ENCODE assay signal across 17 mouse cellular contexts in genomic region chr4:53009183-53009582, GRCm38 (mm10). TPM values are rescaled to one million over a fixed set of nuclear protein-coding genes. Genes with fewer than 3 reads are reported as not detected.
DNase-seq lines count a peak whose midpoint lies in the region; ATAC-seq and TF ChIP-seq lines count a peak whose summit lies in the region.
"Had no signal": no experiment of that assay in that cellular context is flagged by ENCODE, and none has a peak within 500 bp of the region (broad histone marks: within the 10 kb centered on the region; RNA-seq: fewer than 3 reads in every experiment).

No protein-coding gene starts in this region.

- no peak for ATAC-seq in forebrain, postnatal 0 days
- ATAC-seq in forebrain, embryonic 13.5 days: no peak
- no peak for ATAC-seq in embryonic facial prominence, embryonic 14.5 days (ENCODE audit: low read depth)
- ATAC-seq: liver, embryonic 12.5 days had no signal

- no peak overlapping the region for H3K4me2 ChIP-seq in forebrain, postnatal 0 days (ENCODE audit: low read depth)
- H3K4me2 ChIP-seq in forebrain, embryonic 13.5 days: no peak overlapping the region
- no peak overlapping the region for H3K4me2 ChIP-seq in embryonic facial prominence, embryonic 14.5 days (ENCODE audit: low read depth, low read length)
- H3K4me2 ChIP-seq: embryonic facial prominence, embryonic 15.5 days; liver, embryonic 12.5 days had no signal

- H3K4me1 ChIP-seq in forebrain, postnatal 0 days (ENCODE audit: insufficient read depth): peaks cover 4% of the 10 kb centered on the region; the same call in 1 of the 2 replicates
- H3K4me1 ChIP-seq in forebrain, embryonic 13.5 days: no peaks in the 10 kb centered on the region
- H3K4me1 ChIP-seq in embryonic facial prominence, embryonic 14.5 days (ENCODE audit: control insufficient read depth, insufficient read depth, low read length): peaks cover 6% of the 10 kb centered on the region; the same call in 1 of the 2 replicates

- TF ChIP-seq CTCF in forebrain, postnatal 0 days (IDR thresholded peaks at IDR 0.05; ENCODE audit: low read depth): peak; percentile 13; the same call in 1 of the 2 replicates
- peak; percentile 37 for TF ChIP-seq CTCF in left cerebral cortex, adult 2 months (IDR thresholded peaks at IDR 0.05)

- intact Hi-C loops in left cerebral cortex, adult 2 months (cut with DNase I): no loop called here
- intact Hi-C loops in left cerebral cortex, postnatal 36 days (cut with DNase I): no loop called here

- 79% methylated on average over 4 of the region's 4 CpGs for WGBS in forebrain, postnatal 0 days
- 77% methylated on average over 4 of the region's 4 CpGs for WGBS in forebrain, embryonic 13.5 days
- 65% methylated on average over 4 of the region's 4 CpGs for WGBS in embryonic facial prominence, embryonic 14.5 days

- no peak overlapping the region for H3K27ac ChIP-seq in forebrain, postnatal 0 days (ENCODE audit: low read depth, low read length)
- no peak overlapping the region for H3K27ac ChIP-seq in forebrain, embryonic 13.5 days
- no peak overlapping the region for H3K27ac ChIP-seq in left cerebral cortex, adult 2 months
- H3K27ac ChIP-seq in embryonic facial prominence, embryonic 14.5 days (replicated peaks; ENCODE audit: low read depth, low read length): no peak overlapping the region
- H3K27ac ChIP-seq: embryonic facial prominence, embryonic 15.5 days; liver, embryonic 12.5 days; macrophage had no signal

- no peaks in the 10 kb centered on the region for H3K27me3 ChIP-seq in forebrain, postnatal 0 days (ENCODE audit: insufficient read depth, low read length)
- H3K27me3 ChIP-seq in forebrain, embryonic 13.5 days: no peaks in the 10 kb centered on the region
- no peaks in the 10 kb centered on the region for H3K27me3 ChIP-seq in embryonic facial prominence, embryonic 14.5 days (replicated peaks; ENCODE audit: control insufficient read depth, insufficient read depth, low read length)
- H3K27me3 ChIP-seq: embryonic facial prominence, embryonic 15.5 days; liver, embryonic 12.5 days had no signal

- H3K9me3 ChIP-seq in forebrain, postnatal 0 days (ENCODE audit: low read length): no peaks in the 10 kb centered on the region
- H3K9me3 ChIP-seq in forebrain, embryonic 13.5 days (replicated peaks): no peaks in the 10 kb centered on the region
- no peaks in the 10 kb centered on the region for H3K9me3 ChIP-seq in embryonic facial prominence, embryonic 14.5 days (ENCODE audit: control insufficient read depth, low read length)
- H3K9me3 ChIP-seq: embryonic facial prominence, embryonic 15.5 days; liver, embryonic 12.5 days had no signal

- no peaks in the 10 kb centered on the region for H3K36me3 ChIP-seq in forebrain, postnatal 0 days (ENCODE audit: insufficient read depth)
- H3K36me3 ChIP-seq in forebrain, embryonic 13.5 days (ENCODE audit: poor library complexity, severe bottlenecking): 0 out of 2 replicates have a peak, but pooled peaks cover 2% of the 10 kb centered on the region
- 0 out of 2 replicates have a peak, but pooled peaks cover 1% of the 10 kb centered on the region for H3K36me3 ChIP-seq in embryonic facial prominence, embryonic 14.5 days (ENCODE audit: control insufficient read depth, insufficient read depth, low read length)
- H3K36me3 ChIP-seq: embryonic facial prominence, embryonic 15.5 days had no signal

- H3K9ac ChIP-seq in forebrain, postnatal 0 days: no peak overlapping the region
- H3K9ac ChIP-seq in forebrain, embryonic 13.5 days: no peak overlapping the region
- H3K9ac ChIP-seq in embryonic facial prominence, embryonic 14.5 days (ENCODE audit: low read depth, low read length): no peak overlapping the region
- H3K9ac ChIP-seq: embryonic facial prominence, embryonic 15.5 days; liver, embryonic 12.5 days had no signal

- H3K4me3 ChIP-seq in forebrain, postnatal 0 days (ENCODE audit: low read depth, low read length): no peak overlapping the region
- no peak overlapping the region for H3K4me3 ChIP-seq in forebrain, embryonic 13.5 days
- no peak overlapping the region for H3K4me3 ChIP-seq in left cerebral cortex, adult 2 months
- no peak overlapping the region for H3K4me3 ChIP-seq in embryonic facial prominence, embryonic 14.5 days (ENCODE audit: low read depth, low read length)
- H3K4me3 ChIP-seq: embryonic facial prominence, embryonic 15.5 days; liver, embryonic 12.5 days had no signal

- DNase-seq in forebrain, postnatal 0 days: peak; percentile 40
- no peak for DNase-seq in left cerebral cortex, adult 2 months (ENCODE audit: extremely low spot score in 1 of 2, low spot score in 2 of 2)
- DNase-seq in left cerebral cortex, postnatal 36 days (ENCODE audit: low spot score in 2 of 2): no peak
- peak; percentile 29 for DNase-seq in MN1 (ENCODE audit: low spot score)
- DNase-seq in embryonic facial prominence, embryonic 14.5 days (ENCODE audit: low spot score): peak; percentile 33
- no peak for DNase-seq in left cerebral cortex, adult 8-10 months (ENCODE audit: low spot score in 2 of 2)
- DNase-seq in neural tube, embryonic 10.5 days (ENCODE audit: extremely low spot score, low spot score): no peak
- DNase-seq: cerebellum, adult 8-10 months had no signal

RNA-seq across cellular contexts. Expression of gene Nipsnap3b, which starts 2.5 kb away (rescaled TPM):
- 126 and 141 TPM in 2 replicates for total RNA-seq in forebrain, postnatal 0 days (2014; rRNA removed)
- 170 and 182 TPM in 2 replicates for polyA plus RNA-seq in forebrain, postnatal 0 days (2015; fragmentation: Nextera tagmentation; extraction: Ambion mirVana)
- 131 and 134 TPM in 2 replicates for polyA plus RNA-seq in forebrain, embryonic 13.5 days (2015; fragmentation: Nextera tagmentation; extraction: Ambion mirVana)
- total RNA-seq in left cerebral cortex, adult 2 months (2021): 10 to 100 TPM; 11.1 to 13.1 TPM
- total RNA-seq in left cerebral cortex, postnatal 36 days (2021): 10 to 100 TPM; 12.1 to 14.1 TPM
- polyA plus RNA-seq in embryonic facial prominence, embryonic 14.5 days (2014; fragmentation: Nextera tagmentation; extraction: Ambion mirVana): 59.4 and 70.2 TPM in 2 replicates
- total RNA-seq in left cerebral cortex, adult 8-10 months (2022): 10 to 100 TPM; 11.8 to 17.5 (median 13.2) TPM

RNA-seq across cellular contexts. Expression of gene Nipsnap3a, which starts 20.1 kb away (rescaled TPM):
- total RNA-seq in forebrain, postnatal 0 days (2014; rRNA removed): not detected in 2 replicates
- polyA plus RNA-seq in forebrain, postnatal 0 days (2015; fragmentation: Nextera tagmentation; extraction: Ambion mirVana): not detected in 2 replicates
- polyA plus RNA-seq in forebrain, embryonic 13.5 days (2015; fragmentation: Nextera tagmentation; extraction: Ambion mirVana): not detected in 2 replicates
- total RNA-seq in left cerebral cortex, adult 2 months (2021): not detected
- total RNA-seq in left cerebral cortex, postnatal 36 days (2021): not detected
- 0.24 TPM in 1 of 2 replicates, not detected in the other for polyA plus RNA-seq in embryonic facial prominence, embryonic 14.5 days (2014; fragmentation: Nextera tagmentation; extraction: Ambion mirVana)
- total RNA-seq in left cerebral cortex, adult 8-10 months (2022): not detected
- total RNA-seq: hematopoietic stem cell, adult 5-6 weeks; layer of hippocampus, postnatal 14 days had no signal
- polyA plus RNA-seq: C2C12; embryonic facial prominence, embryonic 15.5 days; kidney, embryonic 14.5 days; liver, embryonic 12.5 days; macrophage had no signal

RNA-seq across cellular contexts. Expression of gene Olfr270, which starts 44.8 kb away (rescaled TPM):
- total RNA-seq in forebrain, postnatal 0 days (2014; rRNA removed): not detected in 2 replicates
- not detected in 2 replicates for polyA plus RNA-seq in forebrain, postnatal 0 days (2015; fragmentation: Nextera tagmentation; extraction: Ambion mirVana)
- polyA plus RNA-seq in forebrain, embryonic 13.5 days (2015; fragmentation: Nextera tagmentation; extraction: Ambion mirVana): not detected in 2 replicates
- not detected for total RNA-seq in left cerebral cortex, adult 2 months (2021)
- total RNA-seq in left cerebral cortex, postnatal 36 days (2021): not detected
- not detected in 2 replicates for polyA plus RNA-seq in embryonic facial prominence, embryonic 14.5 days (2014; fragmentation: Nextera tagmentation; extraction: Ambion mirVana)
- not detected for total RNA-seq in left cerebral cortex, adult 8-10 months (2022)
- total RNA-seq: hematopoietic stem cell, adult 5-6 weeks; layer of hippocampus, postnatal 14 days had no signal
- polyA plus RNA-seq: C2C12; embryonic facial prominence, embryonic 15.5 days; kidney, embryonic 14.5 days; liver, embryonic 12.5 days; macrophage; testis, adult 2 months had no signal

Comparison
In these comparisons a context has a peak if more than half of its experiments do, and no peak if none do; other contexts are left out.
1. DNase-seq: peak in forebrain, postnatal 0 days (single experiment), MN1 (single experiment) and embryonic facial prominence, embryonic 14.5 days (single experiment); none in left cerebral cortex, adult 2 months (0 of 2), left cerebral cortex, postnatal 36 days (0 of 2), left cerebral cortex, adult 8-10 months (0 of 2) and neural tube, embryonic 10.5 days (single experiment).